Mouse (Mus musculus) cerebellum, adult 2 months (tissue): ENCODE measurements around the gene Osm.

Source experiments
- CTCF ChIP-seq: fragments of 200-500 bp; IDR thresholded peaks from 2 replicates; pipeline ENCODE4 v1.5.1; 2011; ENCODE audit warnings: low read depth, mild to moderate bottlenecking, control low read depth, low read length, moderate library complexity, borderline replicate concordance; ENCODE audit not compliant: insufficient read depth
- POLR2A ChIP-seq: fragments of 200-500 bp; IDR thresholded peaks from 2 replicates; pipeline ENCODE4 v1.6.1; 2011; ENCODE audit warnings: low read length, control low read depth, borderline replicate concordance; ENCODE audit not compliant: insufficient read depth

GRCm38 (mm10) chr11:4271544-4271943 lies 35.3 kb downstream of the Osm start:
- no peak for TF ChIP-seq CTCF
- no peak for TF ChIP-seq POLR2A
